Mouse (Mus musculus): ENCODE measurements around the gene Meis1. TPM values are rescaled to one million over a fixed set of nuclear protein-coding genes. Genes with fewer than 3 reads are reported as not detected.

Gene Meis1
- polyA plus RNA-seq, 1 experiment from 2014 or later, result 15.6 TPM

- DNase-seq (ENCODE audit: low spot score), result no peak
Observed at GRCm38 (mm10) chr11:18845466-18845865, 173.3 kb downstream of the Meis1 start.

GRCm38 (mm10) chr11:18830087-18830486 lies 188.7 kb downstream of the Meis1 start:
- DNase-seq (ENCODE audit: low spot score), result no peak
